Mouse (Mus musculus) lung, adult 2 months (tissue): ENCODE results near the gene Ppil1. TPM values are rescaled to one million over a fixed set of nuclear protein-coding genes. Genes with fewer than 3 reads are reported as not detected.

Experiments used
- DNase-seq: peaks from one replicate; pipeline ENCODE4 v3.0.0; 2022
- H3K4me1 ChIP-seq: fragments of 200-500 bp; 2 replicates; pipeline ENCODE4 v1.6.1; 2011; ENCODE audit warnings: low read length; ENCODE audit not compliant: control insufficient read depth, insufficient read depth
- H3K4me3 ChIP-seq: fragments of 200-500 bp; replicated peaks from 2 replicates; pipeline ENCODE3; 2011; ENCODE audit warnings: low read depth, mild to moderate bottlenecking, control low read depth, low read length; ENCODE audit errors: extremely low read depth
- CTCF ChIP-seq: fragments of 200-500 bp; IDR thresholded peaks from 2 replicates; pipeline ENCODE4 v1.5.1; 2011; ENCODE audit warnings: mild to moderate bottlenecking, low read length, control low read depth; ENCODE audit not compliant: insufficient read depth
- POLR2A ChIP-seq: fragments of 200-500 bp; IDR thresholded peaks from 2 replicates; pipeline ENCODE4 v1.6.1; 2011; ENCODE audit warnings: low read depth, mild to moderate bottlenecking, control low read depth, low read length, borderline replicate concordance; ENCODE audit errors: extremely low read depth
- WGBS: fragments of 180-500 bp; shearing (Covaris S2); methylation state at CpG from one replicate; pipeline ENCODE4 v1.1.7; 2018; 5-methylcytosine and 5-hydroxymethylcytosine counted together
- polyA plus RNA-seq: library from polyadenylated mRNA; depleted of rRNA; stranded (reverse); fragments of >200 nt; gene quantifications from 2 replicates; pipeline ENCODE4 v1.2.3, GENCODE M21; 2012; rRNA removed

Ppil1 gene
- polyA plus RNA-seq, 1 experiment, result 20.7 TPM

- no peak overlapping the region for H3K4me3 ChIP-seq
- no peak for DNase-seq
- 0 out of 2 replicates have a peak, but pooled peaks cover 3% of the 10 kb centered on the region for H3K4me1 ChIP-seq
- TF ChIP-seq CTCF, result no peak
- TF ChIP-seq POLR2A, result no peak
- 51% methylated on average over 7 of the region's 7 CpGs for WGBS
Observed at GRCm38 (mm10) chr17:29211836-29212235, 52.1 kb downstream of the Ppil1 start.

- no peak for DNase-seq
- TF ChIP-seq POLR2A (no peak), CTCF (no peak)
- 98% methylated on average over 3 of the region's 3 CpGs for WGBS
- Histone ChIP-seq H3K4me3 (no peak overlapping the region), H3K4me1 (0 out of 2 replicates have a peak, but pooled peaks cover 3% of the 10 kb centered on the region)
Observed at GRCm38 (mm10) chr17:29210037-29210436, 53.9 kb downstream of the Ppil1 start.

GRCm38 (mm10) chr17:29206052-29206451 lies 57.9 kb downstream of the Ppil1 start:
- 79% methylated on average over 7 of the region's 7 CpGs for WGBS
- H3K4me3 ChIP-seq, result no peak overlapping the region
- no peak for DNase-seq
- TF ChIP-seq POLR2A (no peak), CTCF (no peak)
- H3K4me1 ChIP-seq, result no peaks in the 10 kb centered on the region

- DNase-seq, result no peak
- TF ChIP-seq CTCF, result no peak
- TF ChIP-seq POLR2A, result no peak
- WGBS, result 86% methylated on average over 6 of the region's 6 CpGs
Observed at GRCm38 (mm10) chr17:29202604-29203003, 61.4 kb downstream of the Ppil1 start.

More at GRCm38 (mm10) chr17:29202604-29203003, 61.4 kb downstream of the Ppil1 start:
- H3K4me1 ChIP-seq, result no peaks in the 10 kb centered on the region
- H3K4me3 ChIP-seq, result no peak overlapping the region

Other genes starting within 250 kb of the Ppil1 start
- 159 and 168 TPM in 2 replicates for gene Srsf3, start 231.6 kb downstream of the Ppil1 start, polyA plus RNA-seq
- gene Cdkn1a, start 173.2 kb downstream of the Ppil1 start, polyA plus RNA-seq, result 70.3 and 91.5 TPM in 2 replicates
- 13.0 and 15.7 TPM in 2 replicates for gene Rab44, start 150.0 kb downstream of the Ppil1 start, polyA plus RNA-seq
- gene Cpne5, start 26.0 kb downstream of the Ppil1 start, polyA plus RNA-seq, result 13.6 and 15.7 TPM in 2 replicates
- gene BC004004, start 4.6 kb upstream of the Ppil1 start, polyA plus RNA-seq, result 56.5 and 70.8 TPM in 2 replicates
- gene Pi16, start 53.5 kb upstream of the Ppil1 start, polyA plus RNA-seq, result 46.8 and 47.3 TPM in 2 replicates
- 413 and 456 TPM in 2 replicates for gene Mtch1, start 83.7 kb upstream of the Ppil1 start, polyA plus RNA-seq
- 44.3 and 53.7 TPM in 2 replicates for gene Fgd2, start 96.7 kb upstream of the Ppil1 start, polyA plus RNA-seq
- 35.8 and 48.0 TPM in 2 replicates for gene Pim1, start 226.6 kb upstream of the Ppil1 start, polyA plus RNA-seq